Mouse (Mus musculus): ENCODE measurements around the gene Slc5a3. TPM values are rescaled to one million over a fixed set of nuclear protein-coding genes. Genes with fewer than 3 reads are reported as not detected.

The Slc5a3 gene
- total RNA-seq, 2 experiments from 2014 or later, result 4.1 to 5.3 TPM

DNA sequence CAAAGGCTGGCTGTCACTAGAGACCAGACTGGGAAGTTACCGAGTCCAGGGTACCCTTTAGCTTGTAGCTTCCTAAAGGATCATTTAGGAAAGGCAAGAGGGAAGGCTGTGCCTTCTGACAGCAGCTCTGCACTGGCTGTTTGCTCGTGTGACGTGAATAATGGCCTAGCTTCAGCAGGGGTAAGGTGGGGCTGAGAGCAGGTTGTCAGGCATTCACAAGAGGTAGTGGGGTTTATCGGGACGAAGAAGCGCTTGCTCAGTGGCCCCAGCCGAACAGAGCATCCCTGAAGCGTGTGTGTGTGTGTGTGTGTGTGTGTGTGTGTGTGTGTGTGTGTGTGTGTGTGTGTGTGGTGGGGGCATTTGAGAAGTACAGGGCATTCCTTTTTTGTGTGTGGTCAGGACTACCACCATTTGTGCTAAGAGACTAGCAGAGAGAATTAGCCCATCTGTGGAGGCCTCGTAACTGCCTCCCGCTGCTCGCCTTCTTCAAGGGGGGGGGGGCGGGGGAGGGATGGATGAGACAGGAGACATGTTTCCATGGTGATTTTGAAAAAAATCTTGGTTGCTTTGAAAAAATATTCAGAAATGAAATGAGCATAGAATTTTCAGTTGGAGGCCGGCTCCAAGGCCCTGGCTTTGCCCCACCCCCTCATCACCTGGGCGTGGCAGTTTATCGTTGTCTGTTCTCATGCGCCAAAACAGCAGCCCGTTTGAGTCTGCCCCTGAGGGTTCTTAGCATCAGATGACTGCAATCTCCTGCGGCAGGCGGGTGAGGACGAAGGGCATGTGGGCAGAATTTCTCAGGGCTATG lies 57.7 kb downstream of the Slc5a3 start:
- no peak for ATAC-seq (replicated peaks; ENCODE audit: poor library complexity, severe bottlenecking)

DNA sequence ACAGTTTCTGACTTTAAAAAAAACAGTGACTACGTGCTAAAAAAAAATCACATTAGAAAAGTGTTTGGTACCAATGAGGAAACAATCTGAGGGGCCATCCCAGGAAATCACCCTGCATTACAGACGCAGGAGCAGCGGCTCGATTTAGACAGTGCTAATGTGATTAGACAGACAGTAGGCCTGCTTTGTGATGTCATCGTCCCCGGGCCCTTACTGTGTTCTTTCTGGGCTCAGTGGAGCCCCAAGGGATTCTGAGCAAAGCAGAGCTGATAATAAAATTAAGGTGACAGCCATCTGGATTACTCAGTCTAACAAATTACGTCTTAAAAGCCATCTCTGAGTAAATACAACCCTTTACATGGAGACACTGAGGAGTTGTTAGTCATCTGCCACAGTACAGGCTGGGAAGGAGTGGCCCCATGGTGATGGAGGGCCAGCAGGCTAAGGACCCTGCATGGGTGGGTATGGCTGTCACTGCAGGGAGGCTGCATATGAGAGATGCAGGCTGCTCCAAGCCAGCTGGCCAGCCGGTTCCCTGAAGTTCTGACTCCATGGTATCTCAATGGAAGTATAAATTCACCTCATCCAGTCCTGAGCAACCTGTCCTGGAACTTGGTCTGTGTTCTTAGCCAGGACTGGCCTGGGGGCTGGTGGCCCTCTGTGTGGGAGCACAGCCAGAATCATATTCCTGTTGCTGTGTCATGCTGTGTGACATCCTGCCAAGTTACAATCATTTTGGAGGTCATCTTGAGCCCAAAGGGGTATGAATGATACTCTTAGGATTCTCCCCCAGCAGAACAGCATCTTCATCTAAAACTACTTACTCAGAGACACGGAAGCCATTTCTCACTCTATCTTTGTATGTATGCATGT lies 59.5 kb downstream of the Slc5a3 start:
- ATAC-seq (replicated peaks; ENCODE audit: poor library complexity, severe bottlenecking), result no peak

GRCm38 (mm10) chr16:92119013-92119515 lies 60.9 kb downstream of the Slc5a3 start:
- no peak for ATAC-seq (replicated peaks; ENCODE audit: poor library complexity, severe bottlenecking)

- ATAC-seq (replicated peaks; ENCODE audit: poor library complexity, severe bottlenecking), result no peak
Observed at GRCm38 (mm10) chr16:92120899-92121531, 62.9 kb downstream of the Slc5a3 start.

GRCm38 (mm10) chr16:92127226-92127625 lies 69.1 kb downstream of the Slc5a3 start:
- no peak for ATAC-seq (replicated peaks; ENCODE audit: poor library complexity, severe bottlenecking)

DNA sequence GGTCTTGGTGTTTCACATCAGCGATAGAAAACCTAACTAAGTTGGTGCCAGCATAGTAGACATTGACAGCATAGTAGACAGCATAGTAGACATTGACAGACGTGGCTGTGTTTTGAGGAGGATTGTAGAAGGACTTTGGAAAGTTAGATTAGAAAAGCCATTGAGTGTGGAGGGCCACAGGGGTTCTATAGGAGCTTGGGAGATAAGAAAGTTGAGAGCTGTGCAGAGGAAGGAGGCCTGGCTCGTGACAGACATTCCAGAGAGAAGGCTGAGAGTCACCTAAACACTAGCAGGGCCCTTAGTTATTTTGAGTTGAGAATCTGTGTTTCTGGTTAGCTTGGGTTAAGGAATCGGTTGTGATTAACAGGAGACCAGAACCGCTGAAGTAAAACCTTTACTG lies 69.5 kb downstream of the Slc5a3 start:
- no peak for ATAC-seq (replicated peaks; ENCODE audit: poor library complexity, severe bottlenecking)

DNA sequence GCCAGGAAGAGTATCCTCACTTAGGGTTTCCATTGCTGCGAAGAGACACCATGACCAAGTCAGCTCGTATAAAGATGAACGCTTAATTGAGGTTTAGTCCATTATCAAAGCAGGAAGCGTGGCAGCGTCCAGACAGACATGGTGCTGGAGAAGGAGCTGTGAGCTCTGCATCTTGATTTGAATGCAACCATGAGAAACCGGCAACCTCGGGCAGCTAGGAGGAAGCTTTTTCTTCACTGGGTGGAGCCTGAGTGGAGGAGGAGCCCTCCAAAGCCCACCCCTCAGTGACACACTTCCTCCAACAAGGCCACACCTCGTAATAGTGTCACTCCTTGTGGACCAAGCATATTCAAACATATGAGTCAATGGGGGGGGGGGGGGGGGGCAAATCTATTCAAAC lies 71.7 kb downstream of the Slc5a3 start:
- ATAC-seq (replicated peaks; ENCODE audit: poor library complexity, severe bottlenecking), result no peak

- no peak for ATAC-seq (replicated peaks; ENCODE audit: poor library complexity, severe bottlenecking)
Observed at GRCm38 (mm10) chr16:92132511-92132910, 74.4 kb downstream of the Slc5a3 start.

DNA sequence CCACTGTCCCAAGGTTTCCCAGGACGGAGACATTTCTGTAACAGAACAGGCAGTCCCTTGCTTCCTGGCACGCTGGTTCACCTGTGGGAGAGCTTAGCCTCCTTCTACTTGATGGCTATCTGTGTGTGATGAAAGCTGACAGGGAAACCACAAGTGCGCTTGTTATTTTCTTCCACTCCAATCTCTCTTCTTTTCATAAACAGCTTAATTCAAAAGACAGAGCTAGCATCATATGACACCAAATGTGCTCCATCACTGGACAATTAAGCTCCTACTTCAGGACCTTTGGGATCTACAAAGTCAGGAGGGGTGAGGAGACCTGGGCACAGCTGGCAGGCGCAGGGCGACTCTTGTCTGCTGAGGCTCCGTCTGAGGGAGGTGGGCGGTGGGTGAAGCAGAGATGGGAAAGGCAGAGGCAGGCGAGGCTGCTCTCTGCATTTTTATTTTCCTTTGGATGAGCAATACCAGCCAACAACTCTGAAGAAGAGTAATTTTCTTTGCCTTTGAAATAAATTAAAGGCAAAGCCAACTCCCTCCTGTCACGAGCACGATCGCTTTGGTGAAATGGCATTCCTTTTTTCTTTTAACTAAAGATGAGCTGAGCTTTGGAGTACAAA lies 76.1 kb downstream of the Slc5a3 start:
- ATAC-seq (replicated peaks; ENCODE audit: poor library complexity, severe bottlenecking), result no peak

- ATAC-seq (replicated peaks; ENCODE audit: poor library complexity, severe bottlenecking), result no peak
Observed at GRCm38 (mm10) chr16:92136275-92136674, 78.2 kb downstream of the Slc5a3 start.

Other genes with a start within 250 kb of the Slc5a3 start
- gene Mrps6, start 52 bp upstream of the Slc5a3 start, total RNA-seq (2014; fragmentation: Nextera tagmentation), result 32.7 and 41.0 TPM in 2 replicates
- 14.4 and 15.5 TPM in 2 replicates for gene Mrps6, start 52 bp upstream of the Slc5a3 start, total RNA-seq (2017)
- not detected in 2 replicates for gene Gm49711, start within 50 bp of the Slc5a3 start, total RNA-seq (2014; fragmentation: Nextera tagmentation)
- not detected in 2 replicates for gene Gm49711, start within 50 bp of the Slc5a3 start, total RNA-seq (2017)
- gene Kcne2, start 234.1 kb downstream of the Slc5a3 start, total RNA-seq (2014; fragmentation: Nextera tagmentation), result not detected in 2 replicates
- gene Kcne2, start 234.1 kb downstream of the Slc5a3 start, total RNA-seq (2017), result not detected in 2 replicates
- 100 and 115 TPM in 2 replicates for gene Smim11, start 243.0 kb downstream of the Slc5a3 start, total RNA-seq (2014; fragmentation: Nextera tagmentation)
- 120 and 157 TPM in 2 replicates for gene Smim11, start 243.0 kb downstream of the Slc5a3 start, total RNA-seq (2017)

All from granulocyte monocyte progenitor cell, adult 5-6 weeks (primary cell).